Mouse (Mus musculus): ENCODE data around the gene Ddx39.

The Ddx39 gene

GRCm38 (mm10) chr8:83738949-83739710, 24.2 kb downstream of the Ddx39 start:
- peak; percentile 61 for DNase-seq

- DNase-seq: no peak
These were observed 24.9 kb downstream of the Ddx39 start for GRCm38 (mm10) chr8:83739711-83740468.

- no peak for DNase-seq
These were observed 25.6 kb downstream of the Ddx39 start for GRCm38 (mm10) chr8:83740586-83740975.

GRCm38 (mm10) chr8:83740976-83741741, 26.2 kb downstream of the Ddx39 start, which contains the start of gene Adgre5:
Gene Adgre5 (minus strand): TSS chr8:83741326.
- peak; percentile 76 for DNase-seq

- no peak for DNase-seq
These were observed 27.1 kb downstream of the Ddx39 start for GRCm38 (mm10) chr8:83741849-83742655.

- DNase-seq: no peak
These were observed 28.0 kb downstream of the Ddx39 start for GRCm38 (mm10) chr8:83742968-83743367.

- peak; percentile 67 for DNase-seq
These were observed 29.1 kb downstream of the Ddx39 start for GRCm38 (mm10) chr8:83744070-83744469.

- DNase-seq: peak; percentile 67
These were observed 32.8 kb downstream of the Ddx39 start for GRCm38 (mm10) chr8:83747661-83748346.

- DNase-seq: peak; percentile 37
These were observed 33.7 kb downstream of the Ddx39 start for GRCm38 (mm10) chr8:83748708-83749107.

GRCm38 (mm10) chr8:83749265-83749664, 34.3 kb downstream of the Ddx39 start:
- DNase-seq: no peak

GRCm38 (mm10) chr8:83754149-83754548, 39.2 kb downstream of the Ddx39 start:
- DNase-seq: no peak

- no peak for DNase-seq
These were observed 41.3 kb downstream of the Ddx39 start for GRCm38 (mm10) chr8:83756273-83756672.

GRCm38 (mm10) chr8:83757084-83757607, 42.2 kb downstream of the Ddx39 start:
- no peak for DNase-seq

GRCm38 (mm10) chr8:83758298-83758697, 43.3 kb downstream of the Ddx39 start:
- no peak for DNase-seq

GRCm38 (mm10) chr8:83759231-83759759, 44.3 kb downstream of the Ddx39 start:
- DNase-seq: peak; percentile 68

- DNase-seq: no peak
These were observed 49.1 kb downstream of the Ddx39 start for GRCm38 (mm10) chr8:83764116-83764515.

GRCm38 (mm10) chr8:83764717-83765116, 49.7 kb downstream of the Ddx39 start:
- no peak for DNase-seq

GRCm38 (mm10) chr8:83765663-83766062, 50.7 kb downstream of the Ddx39 start:
- no peak for DNase-seq

- no peak for DNase-seq
These were observed 52.5 kb downstream of the Ddx39 start for GRCm38 (mm10) chr8:83767442-83767841.

GRCm38 (mm10) chr8:83768526-83768925, 53.5 kb downstream of the Ddx39 start:
- DNase-seq: no peak

- DNase-seq: no peak
These were observed 54.7 kb downstream of the Ddx39 start for GRCm38 (mm10) chr8:83769720-83770119.
